Mouse (Mus musculus) layer of hippocampus, adult 2 months (tissue): ENCODE measurements around the gene Ghrh. TPM values are rescaled to one million over a fixed set of nuclear protein-coding genes. Genes with fewer than 3 reads are reported as not detected.
A peak's percentile ranks its signal among the peaks of the same experiment; 100 is the strongest.
"Not testable (repeated sequence)": the region's sequence is repeated elsewhere in the genome, so short reads cannot be mapped to it uniquely, and the experiment has no call there.

ENCODE experiments used
- DNase-seq, 2 experiments: peaks; one replicate each; pipeline ENCODE4 v3.0.0; 2022; ENCODE audit warnings: low spot score in 2 of 2
- H3K27ac ChIP-seq: fragments of 200-600 bp; 2 replicates; pipeline ENCODE4 v1.8.1; 2022
- H3K4me3 ChIP-seq: fragments of 200-600 bp; 2 replicates; pipeline ENCODE4 v1.8.1; 2022; ENCODE audit warnings: mild to moderate bottlenecking
- CTCF ChIP-seq: fragments of 200-600 bp; conservative IDR thresholded peaks from 2 replicates; pipeline ENCODE4 v1.8.1; 2022; ENCODE audit warnings: antibody characterized with exemption, mild to moderate bottlenecking, moderate library complexity
- long read RNA-seq, 2 experiments: library from polyadenylated mRNA; stranded (forward); transcript quantifications; one replicate each; pipeline ENCODE4 v2.0.0; 2021; ENCODE audit warnings: borderline mapping rate in 2 of 2
- total RNA-seq, 2 experiments: library from RNA; stranded (reverse); gene quantifications; 2 replicates each; pipeline ENCODE4 v1.2.3; 2021

Gene Ghrh
- not detected for total RNA-seq
- long read RNA-seq, experiment 1 = 0 reads
- long read RNA-seq, experiment 2 = 0 reads

- Histone ChIP-seq H3K4me3 (peak within 1 kb of the TSS; percentile 26), H3K27ac (peak within 1 kb of the TSS; percentile 88)
- TF ChIP-seq CTCF = 0 out of 2 replicates have a peak, but pooled peaks have one; percentile 1
- peak; percentile 55 to 65 for DNase-seq
Measured at GRCm38 (mm10) chr2:157347361-157348159, at the start of gene Ghrh. Gene Ghrh (minus strand): TSS chr2:157347506.

- no peak for DNase-seq
- no peak for TF ChIP-seq CTCF
- no peak overlapping the region for H3K4me3 ChIP-seq
- H3K27ac ChIP-seq = peak overlapping the region; percentile 67
Measured at GRCm38 (mm10) chr2:157395960-157396359, 48.7 kb upstream of the Ghrh start.

GRCm38 (mm10) chr2:157395371-157395770 lies 48.1 kb upstream of the Ghrh start:
- DNase-seq = no peak
- H3K4me3 ChIP-seq = no peak overlapping the region
- peak overlapping the region; percentile 67 for H3K27ac ChIP-seq
- no peak for TF ChIP-seq CTCF

- no peak for TF ChIP-seq CTCF
Measured at GRCm38 (mm10) chr2:157394868-157395267, 47.6 kb upstream of the Ghrh start.

GRCm38 (mm10) chr2:157393549-157393948 lies 46.2 kb upstream of the Ghrh start:
- no peak overlapping the region for H3K4me3 ChIP-seq
- DNase-seq = no peak
- H3K27ac ChIP-seq = no peak overlapping the region
- no peak for TF ChIP-seq CTCF

More at GRCm38 (mm10) chr2:157394868-157395267, 47.6 kb upstream of the Ghrh start:
- peak overlapping the region; percentile 28; the same call in 1 of the 2 replicates for H3K27ac ChIP-seq
- no peak for DNase-seq
- H3K4me3 ChIP-seq = no peak overlapping the region

- TF ChIP-seq CTCF = no peak
- no peak overlapping the region for H3K27ac ChIP-seq
- no peak for DNase-seq
- no peak overlapping the region for H3K4me3 ChIP-seq
Measured at GRCm38 (mm10) chr2:157392331-157392730, 45.0 kb upstream of the Ghrh start.

- Histone ChIP-seq H3K27ac (no peak overlapping the region), H3K4me3 (no peak overlapping the region)
- no peak for TF ChIP-seq CTCF
- no peak for DNase-seq
Measured at GRCm38 (mm10) chr2:157389591-157389921, 42.2 kb upstream of the Ghrh start.

- DNase-seq, H3K27ac ChIP-seq: not testable (repeated sequence)
Measured at GRCm38 (mm10) chr2:157388901-157389590, 41.7 kb upstream of the Ghrh start.

GRCm38 (mm10) chr2:157384836-157385235 lies 37.5 kb upstream of the Ghrh start:
- DNase-seq = no peak

More at GRCm38 (mm10) chr2:157388901-157389590, 41.7 kb upstream of the Ghrh start:
- H3K4me3 ChIP-seq = not testable (repeated sequence)

GRCm38 (mm10) chr2:157376995-157377394 lies 29.7 kb upstream of the Ghrh start:
- TF ChIP-seq CTCF = no peak
- H3K27ac ChIP-seq = no peak overlapping the region
- H3K4me3 ChIP-seq = no peak overlapping the region
- no peak for DNase-seq

More at GRCm38 (mm10) chr2:157384836-157385235, 37.5 kb upstream of the Ghrh start:
- peak overlapping the region; percentile 34; the same call in 1 of the 2 replicates for H3K27ac ChIP-seq
- no peak for TF ChIP-seq CTCF
- no peak overlapping the region for H3K4me3 ChIP-seq

GRCm38 (mm10) chr2:157375794-157376757 lies 28.8 kb upstream of the Ghrh start:
- H3K4me3 ChIP-seq = no peak overlapping the region
- no peak for TF ChIP-seq CTCF
- H3K27ac ChIP-seq = peak overlapping the region; percentile 33; the same call in 1 of the 2 replicates
- DNase-seq = no peak

GRCm38 (mm10) chr2:157375051-157375450 lies 27.7 kb upstream of the Ghrh start:
- no peak for DNase-seq
- no peak overlapping the region for H3K4me3 ChIP-seq
- H3K27ac ChIP-seq = no peak overlapping the region
- no peak for TF ChIP-seq CTCF
